Mouse (Mus musculus): ENCODE results near the gene Olfr288. TPM values are rescaled to one million over a fixed set of nuclear protein-coding genes. Genes with fewer than 3 reads are reported as not detected.

Olfr288 gene
- total RNA-seq (2022), result not detected

GRCm38 (mm10) chr15:98195442-98195841, at the start of gene Olfr288:
TSS of gene Olfr288 (minus strand) at chr15:98195542.
- DNase-seq (ENCODE audit: low spot score), result no peak

- DNase-seq (ENCODE audit: low spot score), result no peak
Measured at GRCm38 (mm10) chr15:98235442-98235841, 40.1 kb upstream of the Olfr288 start.

DNA sequence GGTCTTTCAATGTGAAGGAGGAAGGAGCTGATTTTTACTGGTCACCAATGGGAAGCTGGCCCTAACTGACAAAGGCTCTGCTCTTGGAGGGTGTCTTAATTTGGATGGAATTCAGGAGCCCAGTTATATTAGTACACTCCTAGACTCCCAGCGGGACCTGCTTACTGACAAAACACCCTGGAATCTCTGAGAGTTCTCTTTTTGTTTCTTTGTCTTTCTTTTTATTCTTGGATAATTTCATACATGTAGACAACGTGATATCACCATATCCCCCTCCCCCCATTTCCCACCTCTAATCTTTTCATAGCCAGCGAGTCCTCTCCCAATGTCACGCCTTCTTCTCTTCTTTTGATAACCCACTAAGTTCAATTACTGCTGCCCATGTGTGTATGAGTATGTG, 39.0 kb upstream of the Olfr288 start, which contains the start of gene Olfr286:
TSS of gene Olfr286 (minus strand) at position 101 of the 400 bp plus-strand sequence.
- DNase-seq (ENCODE audit: low spot score), result no peak

DNA sequence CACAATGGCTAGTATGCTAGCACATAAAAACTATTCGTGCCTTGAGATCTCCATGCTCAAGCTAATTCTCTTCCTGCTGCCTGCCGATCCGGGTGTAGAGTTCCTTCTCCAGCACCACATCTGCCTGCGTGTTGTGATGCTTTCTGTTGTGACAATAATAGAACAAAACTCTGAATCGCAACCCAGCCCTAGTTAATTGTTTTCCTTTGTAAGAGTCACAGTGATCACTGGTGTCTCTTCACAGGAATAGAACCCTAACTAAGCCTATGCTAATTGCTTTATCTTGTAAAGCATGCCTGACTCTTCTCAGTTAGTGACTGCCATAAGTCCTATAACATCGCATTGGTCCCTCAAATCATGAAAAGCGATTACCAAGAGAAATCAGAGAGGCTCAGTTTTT, 30.8 kb upstream of the Olfr288 start:
- DNase-seq (ENCODE audit: low spot score), result no peak

GRCm38 (mm10) chr15:98225610-98226009, 30.3 kb upstream of the Olfr288 start:
- no peak for DNase-seq (ENCODE audit: low spot score)

GRCm38 (mm10) chr15:98222377-98222776, 27.0 kb upstream of the Olfr288 start:
- DNase-seq (ENCODE audit: low spot score), result no peak

DNA sequence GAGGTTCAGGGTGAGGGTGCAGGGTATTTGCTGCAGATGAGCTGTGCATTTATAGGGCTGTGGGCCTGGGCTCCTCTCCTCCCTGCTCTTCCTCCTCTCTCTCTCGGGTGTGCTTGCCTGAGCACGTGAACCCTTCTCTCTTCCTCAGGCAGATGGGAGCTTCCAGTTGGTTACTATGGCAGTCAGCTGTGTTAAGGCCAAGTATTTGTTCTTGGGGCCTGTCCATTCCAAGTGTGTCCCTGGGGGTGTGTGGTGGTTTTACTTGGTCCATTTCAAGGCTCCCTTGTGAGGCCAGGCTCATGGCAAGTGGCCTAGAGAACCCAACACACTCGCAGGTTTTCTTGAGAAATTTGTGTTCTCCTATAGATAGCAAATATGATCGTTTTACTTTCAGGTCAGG, 25.5 kb upstream of the Olfr288 start, which contains the start of the genes Gm44579 and Olfr287:
TSS of gene Gm44579 (minus strand) at position 101 of the 400 bp plus-strand sequence.
TSS of gene Olfr287 (minus strand) at position 180 of the 400 bp plus-strand sequence.
- DNase-seq (ENCODE audit: low spot score), result no peak

- no peak for DNase-seq (ENCODE audit: low spot score)
Measured at GRCm38 (mm10) chr15:98214130-98214529, 18.8 kb upstream of the Olfr288 start.

DNA sequence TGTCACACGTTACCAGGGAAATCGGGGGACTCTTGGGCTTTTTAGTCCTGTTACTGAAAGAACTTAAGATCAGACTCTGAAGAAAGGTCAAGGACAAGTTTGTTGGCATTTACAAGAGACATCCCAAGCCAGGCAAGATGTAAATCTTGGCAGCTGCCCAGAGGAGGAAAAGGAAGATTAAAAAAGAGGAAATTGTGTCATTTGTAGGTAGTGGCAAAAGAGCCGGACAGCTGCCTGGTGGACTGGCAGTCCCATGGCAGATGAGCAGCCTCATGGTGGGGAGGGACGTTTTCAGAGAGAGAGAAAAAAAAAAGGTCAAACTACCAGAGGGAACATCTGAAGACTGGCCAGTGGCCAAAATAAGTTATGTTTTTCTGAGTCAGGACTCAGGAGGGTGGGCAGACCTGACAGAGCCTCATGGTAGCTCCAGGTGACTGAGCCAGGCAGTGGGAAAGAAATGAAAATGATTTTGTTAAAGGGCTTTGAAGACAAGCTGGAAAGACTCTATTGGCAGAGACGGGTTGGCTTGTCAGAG, 18.1 kb upstream of the Olfr288 start:
- no peak for DNase-seq (ENCODE audit: low spot score)

DNA sequence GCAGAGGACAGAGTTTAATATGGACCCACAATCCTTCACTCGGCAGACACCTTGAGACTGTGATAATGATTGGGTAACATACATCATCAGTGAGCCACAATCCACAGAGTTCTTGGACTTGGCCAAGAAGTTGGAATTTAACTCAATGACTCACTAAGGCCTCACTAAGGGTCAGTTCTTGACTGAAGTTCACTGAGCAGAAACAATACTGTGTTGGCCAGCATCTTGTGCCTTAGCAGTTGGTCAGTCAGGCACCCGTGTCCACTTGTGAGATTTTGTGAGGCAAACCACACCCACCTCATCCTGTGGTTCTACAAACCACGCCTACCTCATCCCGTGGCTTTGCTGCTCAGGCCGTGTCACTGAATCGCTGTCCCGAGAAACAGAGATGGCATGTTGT, 14.3 kb upstream of the Olfr288 start:
- DNase-seq (ENCODE audit: low spot score), result no peak

DNA sequence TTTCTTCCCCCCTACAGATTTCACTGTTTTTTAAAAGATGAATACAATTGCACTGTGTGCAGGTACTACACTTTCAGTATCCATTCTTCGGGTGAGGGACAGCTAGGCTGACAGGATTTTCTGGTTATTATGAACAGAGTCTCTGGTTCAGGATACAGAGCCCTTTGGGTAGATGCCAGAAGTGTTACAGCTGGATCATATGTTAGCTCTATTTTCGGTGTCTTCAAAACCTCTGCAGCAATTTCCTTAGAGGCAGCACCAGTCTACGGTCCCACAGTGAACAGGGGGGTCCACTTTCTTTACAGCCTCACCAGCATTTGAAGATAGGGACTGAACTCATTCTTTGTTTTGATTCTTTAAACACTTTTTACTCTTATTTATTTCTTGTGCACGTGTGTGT, 10.9 kb downstream of the Olfr288 start:
- no peak for DNase-seq (ENCODE audit: low spot score)

GRCm38 (mm10) chr15:98181856-98182570, 13.3 kb downstream of the Olfr288 start:
- no peak for DNase-seq (ENCODE audit: low spot score)

DNA sequence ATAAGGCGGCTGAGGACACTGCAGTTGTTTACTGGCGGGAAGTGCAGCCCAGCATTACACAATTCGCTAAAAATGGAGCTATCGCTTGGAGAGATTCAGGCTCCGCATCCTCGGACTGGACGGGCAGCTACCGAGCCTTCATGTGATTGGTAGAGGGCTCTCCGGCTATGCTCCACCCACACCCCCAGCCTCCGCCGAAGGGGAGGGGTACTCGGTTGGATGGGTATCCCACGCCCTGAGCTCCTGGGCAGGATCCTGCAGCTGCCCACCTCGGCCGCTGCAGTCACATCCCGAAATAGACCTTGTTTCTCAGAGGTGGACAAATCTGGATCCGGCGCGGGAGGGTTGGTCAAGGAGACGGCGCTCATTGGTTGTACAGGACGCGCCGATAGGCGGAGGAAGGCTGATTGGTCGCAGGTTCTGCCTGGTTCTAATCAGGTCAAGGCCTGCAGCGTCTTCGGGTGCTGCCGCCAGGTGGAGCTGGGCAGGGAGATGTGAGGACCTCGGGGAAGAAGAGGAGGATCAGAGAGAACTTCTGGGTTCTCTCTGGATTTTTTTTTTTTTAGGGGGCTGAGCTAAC, 14.1 kb downstream of the Olfr288 start:
- DNase-seq (ENCODE audit: low spot score), result peak; percentile 95

GRCm38 (mm10) chr15:98180567-98181131, 14.7 kb downstream of the Olfr288 start:
- no peak for DNase-seq (ENCODE audit: low spot score)

- no peak for DNase-seq (ENCODE audit: low spot score)
Measured at GRCm38 (mm10) chr15:98177320-98177719, 18.0 kb downstream of the Olfr288 start.

- peak; percentile 44 for DNase-seq (ENCODE audit: low spot score)
Measured at GRCm38 (mm10) chr15:98173821-98174220, 21.5 kb downstream of the Olfr288 start.

DNA sequence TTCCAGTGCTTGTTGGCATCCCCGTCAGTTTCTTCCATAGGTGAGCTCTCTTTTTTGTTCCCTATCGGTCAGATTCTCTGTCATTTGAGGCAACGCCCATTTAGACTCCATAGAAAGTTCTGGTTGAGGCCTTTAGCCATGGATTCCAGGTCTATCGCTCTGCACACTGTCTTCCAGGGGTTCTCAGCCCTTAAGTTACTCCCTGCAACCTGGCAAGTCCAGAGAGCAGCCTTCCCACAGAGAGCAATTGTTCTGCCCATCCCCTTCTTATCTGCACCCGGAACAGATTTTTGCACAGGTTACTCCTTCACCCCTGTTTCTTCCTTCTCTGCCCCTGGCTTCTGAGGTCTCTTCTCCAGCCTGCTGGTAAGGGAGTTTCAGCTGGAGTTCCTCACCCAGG, 23.2 kb downstream of the Olfr288 start:
- DNase-seq (ENCODE audit: low spot score), result no peak

DNA sequence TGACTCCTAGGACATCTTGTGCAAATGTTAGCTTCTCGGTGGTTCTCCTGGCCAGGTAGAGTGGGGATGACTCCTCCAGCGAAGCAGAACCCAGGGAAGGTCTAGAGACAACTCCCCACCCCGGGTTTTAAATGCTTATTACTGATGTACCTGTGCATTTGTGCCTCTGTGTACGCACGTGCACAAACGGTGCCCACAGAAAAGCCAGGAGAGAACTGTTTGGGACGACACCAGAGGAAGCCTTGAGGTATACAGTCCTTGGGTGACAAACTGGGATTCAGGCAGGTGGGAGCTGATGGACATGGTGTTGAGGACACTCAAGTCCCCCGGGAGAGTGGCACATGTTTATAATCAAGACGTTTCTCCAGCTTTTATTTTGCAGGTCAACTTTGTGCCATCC, 24.4 kb downstream of the Olfr288 start:
- DNase-seq (ENCODE audit: low spot score), result no peak

DNA sequence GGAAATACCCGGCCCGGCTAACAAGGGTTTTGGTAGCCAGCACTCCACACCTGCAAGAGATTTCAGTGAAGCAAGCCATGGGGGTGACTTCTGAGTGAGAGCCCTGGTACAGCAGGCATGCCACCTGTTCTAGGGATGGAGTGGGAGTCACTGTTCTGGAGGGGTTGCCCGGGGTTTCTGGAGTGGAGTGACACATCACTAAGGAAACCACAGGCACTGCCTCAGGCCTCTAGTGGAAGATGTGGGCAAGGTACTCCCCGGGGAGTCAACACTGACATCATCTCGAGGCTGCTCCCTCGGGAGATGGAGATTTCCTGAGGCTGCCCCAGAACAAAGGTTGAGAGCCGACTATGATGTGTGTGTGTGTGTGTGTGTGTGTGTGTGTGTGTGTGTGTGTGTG, 25.0 kb downstream of the Olfr288 start:
- DNase-seq (ENCODE audit: low spot score), result no peak

- no peak for DNase-seq (ENCODE audit: low spot score)
Measured at GRCm38 (mm10) chr15:98168622-98169004, 26.7 kb downstream of the Olfr288 start.

GRCm38 (mm10) chr15:98167645-98168621, 27.4 kb downstream of the Olfr288 start:
- DNase-seq (ENCODE audit: low spot score), result peak; percentile 62

All from heart, adult 8-10 months (tissue).